Mouse (Mus musculus): ENCODE results near the gene Tm7sf3.
A peak's percentile ranks its signal among the peaks of the same experiment; 100 is the strongest.

Tm7sf3 gene

DNA sequence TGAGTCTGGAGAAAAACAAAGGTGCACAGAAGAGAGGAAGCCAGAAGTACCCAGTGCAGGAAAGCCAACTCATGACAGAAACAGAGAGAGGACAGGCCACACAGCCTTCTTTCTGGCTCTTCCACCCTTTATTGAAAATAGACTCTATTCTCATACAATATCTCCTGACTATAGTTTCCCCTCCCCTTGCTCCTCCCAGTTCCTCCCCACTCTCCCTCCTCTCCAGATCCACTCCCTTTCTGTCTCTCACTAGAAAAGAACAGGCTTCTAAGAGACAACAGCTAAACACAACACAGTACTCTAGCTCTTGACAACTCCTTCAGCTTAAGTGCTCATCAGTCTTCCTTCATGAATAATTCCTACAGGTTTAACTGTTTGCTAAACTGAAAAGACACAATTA lies 26.0 kb upstream of the Tm7sf3 start:
- DNase-seq (ENCODE audit: low read depth, low spot score), result no peak
- H3K36me3 ChIP-seq (ENCODE audit: control insufficient read depth, insufficient read depth, low read length, poor library complexity, severe bottlenecking), result no peaks in the 10 kb centered on the region
- H3K27me3 ChIP-seq (ENCODE audit: control insufficient read depth, insufficient read depth, low read length, poor library complexity, severe bottlenecking), result no peaks in the 10 kb centered on the region

DNA sequence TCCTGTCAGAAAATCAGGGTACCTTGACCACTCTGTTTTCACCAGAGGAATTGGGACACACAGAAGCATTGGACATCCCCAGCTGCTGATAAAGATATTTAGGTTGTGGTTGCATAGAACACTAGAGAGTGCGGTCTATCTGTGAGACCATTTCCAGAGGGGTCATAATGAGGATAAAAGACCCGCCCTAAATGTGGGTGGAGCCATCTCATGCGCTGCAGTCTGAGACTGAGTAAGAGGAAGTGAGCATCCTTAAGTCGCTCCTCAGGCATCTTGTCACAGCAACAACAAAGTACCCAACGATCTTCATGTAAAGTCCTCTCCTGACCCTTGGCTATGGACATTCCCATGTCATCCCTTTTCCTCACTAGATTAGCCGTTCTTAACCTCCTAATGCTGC lies 24.2 kb upstream of the Tm7sf3 start:
- Histone ChIP-seq H3K36me3 (ENCODE audit: control insufficient read depth, insufficient read depth, low read length, poor library complexity, severe bottlenecking) (no peaks in the 10 kb centered on the region), H3K27me3 (ENCODE audit: control insufficient read depth, insufficient read depth, low read length, poor library complexity, severe bottlenecking) (no peaks in the 10 kb centered on the region)

DNA sequence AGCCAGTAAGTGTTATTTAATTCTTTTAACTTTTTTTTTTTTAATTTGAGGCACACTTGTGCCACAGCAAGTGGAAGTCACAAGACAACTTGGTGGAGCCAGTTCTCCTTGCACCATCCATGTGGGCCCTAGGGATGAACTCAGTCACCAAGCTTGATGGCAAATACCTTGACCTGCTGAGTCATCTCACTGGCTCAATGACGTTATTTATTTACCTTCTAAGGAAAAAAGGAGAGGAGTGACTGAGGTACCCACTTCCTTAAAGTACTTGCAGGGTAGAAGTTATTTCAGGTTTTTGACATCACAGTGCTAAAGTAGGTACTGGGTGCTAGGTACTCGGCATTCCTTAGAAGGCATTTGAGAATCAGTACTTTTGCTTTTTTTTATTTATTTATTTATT lies 22.8 kb upstream of the Tm7sf3 start:
- no peak for DNase-seq (ENCODE audit: low read depth, low spot score)
- H3K27me3 ChIP-seq (ENCODE audit: control insufficient read depth, insufficient read depth, low read length, poor library complexity, severe bottlenecking), result no peaks in the 10 kb centered on the region

More for the DNA sequence above, 24.2 kb upstream of the Tm7sf3 start:
- no peak for DNase-seq (ENCODE audit: low read depth, low spot score)

DNA sequence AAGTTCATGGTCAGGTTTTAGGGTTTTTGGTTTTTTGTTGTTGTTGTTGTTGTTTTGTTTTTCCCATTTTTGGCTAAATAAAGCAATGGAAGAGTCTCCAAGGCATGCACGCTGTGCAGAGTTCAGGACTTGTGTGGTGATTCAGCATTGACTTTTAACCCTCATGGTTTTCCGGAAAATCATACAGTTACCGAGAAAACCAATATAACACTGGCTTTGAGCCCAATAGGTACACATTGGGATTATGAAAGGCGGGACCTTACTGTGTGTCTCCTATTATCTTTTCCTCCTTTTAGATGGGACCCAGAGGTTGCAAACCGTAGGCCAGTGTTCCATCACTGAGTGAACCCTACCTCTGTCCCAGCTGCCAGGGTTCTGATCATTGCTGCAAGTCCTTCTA lies 22.3 kb upstream of the Tm7sf3 start:
- no peaks in the 10 kb centered on the region for H3K27me3 ChIP-seq (ENCODE audit: control insufficient read depth, insufficient read depth, low read length, poor library complexity, severe bottlenecking)
- DNase-seq (ENCODE audit: low read depth, low spot score), result no peak
- no peaks in the 10 kb centered on the region for H3K36me3 ChIP-seq (ENCODE audit: control insufficient read depth, insufficient read depth, low read length, poor library complexity, severe bottlenecking)

More for the DNA sequence above, 22.8 kb upstream of the Tm7sf3 start:
- no peaks in the 10 kb centered on the region for H3K36me3 ChIP-seq (ENCODE audit: control insufficient read depth, insufficient read depth, low read length, poor library complexity, severe bottlenecking)

DNA sequence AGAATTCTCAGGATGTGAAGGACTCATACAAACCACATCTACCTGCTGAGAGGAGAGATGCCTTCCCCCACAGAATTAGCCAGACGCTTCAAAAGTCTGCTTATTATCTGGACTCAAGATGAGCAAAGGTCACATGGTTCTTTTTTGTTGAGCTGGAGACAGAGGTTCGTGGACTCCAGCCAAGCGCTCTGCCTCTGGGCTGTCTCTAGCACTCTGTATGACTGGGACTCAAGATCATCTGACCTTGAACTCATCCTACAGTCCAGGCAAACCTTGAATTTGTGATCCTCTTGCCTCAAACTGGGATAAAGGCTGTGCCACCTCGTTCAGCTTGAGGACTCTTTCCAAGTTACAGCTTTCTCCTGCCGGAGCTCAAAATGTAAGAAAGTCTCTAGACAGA lies 21.5 kb upstream of the Tm7sf3 start:
- DNase-seq (ENCODE audit: low read depth, low spot score), result no peak
- no peaks in the 10 kb centered on the region for H3K36me3 ChIP-seq (ENCODE audit: control insufficient read depth, insufficient read depth, low read length, poor library complexity, severe bottlenecking)
- no peaks in the 10 kb centered on the region for H3K27me3 ChIP-seq (ENCODE audit: control insufficient read depth, insufficient read depth, low read length, poor library complexity, severe bottlenecking)

DNA sequence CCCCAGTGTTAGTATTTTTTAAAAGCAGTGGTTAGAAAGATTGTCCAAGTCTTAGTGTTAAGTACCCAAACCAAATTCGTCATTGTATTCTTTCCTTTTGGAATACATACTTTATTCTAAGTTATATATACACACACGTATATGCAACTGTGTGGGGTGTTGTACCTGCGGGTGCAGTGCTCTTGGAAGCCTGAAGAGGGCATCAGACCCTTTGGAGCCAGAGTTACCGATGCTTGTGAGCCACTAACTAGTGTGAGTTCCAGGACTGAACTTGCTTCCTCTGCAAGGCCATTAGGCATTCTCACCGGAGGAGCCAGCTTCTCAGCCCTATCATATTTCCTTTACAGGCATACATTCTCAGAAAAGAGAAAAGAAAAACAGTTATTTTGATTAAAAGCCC lies 20.1 kb upstream of the Tm7sf3 start:
- peak; percentile 66 for DNase-seq (ENCODE audit: low read depth, low spot score)
- H3K27me3 ChIP-seq (ENCODE audit: control insufficient read depth, insufficient read depth, low read length, poor library complexity, severe bottlenecking), result no peaks in the 10 kb centered on the region
- H3K36me3 ChIP-seq (ENCODE audit: control insufficient read depth, insufficient read depth, low read length, poor library complexity, severe bottlenecking), result no peaks in the 10 kb centered on the region

DNA sequence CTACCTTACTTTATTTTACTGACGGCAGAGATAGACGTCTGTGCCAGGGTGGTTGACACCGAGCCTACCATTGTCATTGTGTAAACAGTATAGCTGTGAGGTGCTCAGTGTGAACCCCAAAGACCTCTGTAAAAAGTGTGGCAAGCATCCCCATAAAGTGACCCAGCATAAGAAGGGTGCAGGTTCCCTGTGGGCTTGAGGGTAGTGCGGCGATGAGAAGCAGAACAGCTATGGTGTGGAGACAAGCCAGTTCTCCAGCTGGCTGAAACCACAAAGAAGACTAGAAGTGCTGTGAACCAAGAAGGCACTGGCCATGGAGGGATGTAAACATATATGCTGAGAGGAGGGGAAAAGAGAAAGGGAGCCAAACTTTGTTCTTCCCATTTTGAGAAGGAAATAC lies 19.0 kb upstream of the Tm7sf3 start:
- DNase-seq (ENCODE audit: low read depth, low spot score), result no peak
- H3K36me3 ChIP-seq (ENCODE audit: control insufficient read depth, insufficient read depth, low read length, poor library complexity, severe bottlenecking), result no peaks in the 10 kb centered on the region
- no peaks in the 10 kb centered on the region for H3K27me3 ChIP-seq (ENCODE audit: control insufficient read depth, insufficient read depth, low read length, poor library complexity, severe bottlenecking)

DNA sequence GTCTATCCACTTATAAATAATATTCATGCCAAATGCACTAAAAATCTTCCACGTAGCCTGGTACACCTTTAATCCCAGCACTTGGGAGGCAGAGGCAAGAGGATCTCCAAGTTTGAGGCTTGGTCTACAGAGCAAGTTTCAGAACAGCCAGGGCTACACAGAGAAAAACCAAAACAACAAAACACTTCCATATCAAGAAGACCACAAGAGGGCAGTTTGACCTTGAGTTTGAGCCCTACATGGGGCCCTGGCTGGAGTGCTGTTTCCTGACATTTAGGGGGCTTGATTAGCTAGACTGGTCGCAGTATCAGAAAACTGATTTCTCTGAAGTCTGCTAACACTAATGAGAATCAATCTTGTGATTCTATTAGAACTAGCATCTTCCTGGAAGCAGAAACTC lies 18.0 kb upstream of the Tm7sf3 start:
- H3K27me3 ChIP-seq (ENCODE audit: control insufficient read depth, insufficient read depth, low read length, poor library complexity, severe bottlenecking), result no peaks in the 10 kb centered on the region
- H3K36me3 ChIP-seq (ENCODE audit: control insufficient read depth, insufficient read depth, low read length, poor library complexity, severe bottlenecking), result no peaks in the 10 kb centered on the region
- peak; percentile 47 for DNase-seq (ENCODE audit: low read depth, low spot score)

DNA sequence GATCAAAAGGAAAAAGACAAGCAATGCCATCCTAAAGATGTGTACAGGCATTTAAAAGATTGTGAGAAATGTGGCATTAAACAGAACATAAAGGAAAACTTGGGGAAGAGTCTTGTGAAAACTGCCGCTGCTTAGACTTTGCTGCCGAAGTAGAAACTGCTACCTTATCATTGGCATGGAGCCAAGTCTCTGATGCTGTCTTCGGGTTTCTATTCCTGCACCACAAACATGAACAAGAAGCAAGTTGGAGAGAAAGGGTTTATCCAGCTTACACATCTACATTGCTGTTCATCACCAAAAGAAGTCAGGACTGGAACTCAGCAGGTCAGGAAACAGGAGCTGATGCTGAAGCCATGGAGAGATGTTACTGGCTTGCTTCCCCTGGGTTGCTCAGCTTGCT lies 10.6 kb upstream of the Tm7sf3 start:
- Histone ChIP-seq H3K36me3 (ENCODE audit: control insufficient read depth, insufficient read depth, low read length, poor library complexity, severe bottlenecking) (peaks cover 2% of the 10 kb centered on the region; the same call in 1 of the 2 replicates), H3K27me3 (ENCODE audit: control insufficient read depth, insufficient read depth, low read length, poor library complexity, severe bottlenecking) (no peaks in the 10 kb centered on the region)
- DNase-seq (ENCODE audit: low read depth, low spot score), result no peak

DNA sequence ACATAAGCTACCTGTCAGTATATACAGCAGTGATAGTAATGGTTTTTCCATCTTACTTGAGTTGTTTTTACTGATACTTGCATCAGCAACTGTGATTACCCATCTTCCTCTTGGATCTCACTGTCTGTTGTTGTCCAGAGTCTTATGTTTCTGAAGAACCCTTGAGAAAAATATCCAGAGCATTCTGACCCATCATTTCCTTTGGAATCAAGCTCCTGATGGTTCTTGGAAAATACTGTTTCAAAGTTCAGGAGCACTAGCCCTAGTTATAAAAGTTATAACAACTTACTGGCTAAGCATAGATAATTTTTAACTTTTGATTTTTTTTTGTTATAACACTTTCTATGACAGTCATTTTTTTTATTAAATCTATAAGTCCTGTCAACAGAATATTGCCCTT lies 8.8 kb upstream of the Tm7sf3 start:
- no peak for DNase-seq (ENCODE audit: low read depth, low spot score)
- no peaks in the 10 kb centered on the region for H3K27me3 ChIP-seq (ENCODE audit: control insufficient read depth, insufficient read depth, low read length, poor library complexity, severe bottlenecking)
- peaks cover 2% of the 10 kb centered on the region; the same call in 1 of the 2 replicates for H3K36me3 ChIP-seq (ENCODE audit: control insufficient read depth, insufficient read depth, low read length, poor library complexity, severe bottlenecking)

DNA sequence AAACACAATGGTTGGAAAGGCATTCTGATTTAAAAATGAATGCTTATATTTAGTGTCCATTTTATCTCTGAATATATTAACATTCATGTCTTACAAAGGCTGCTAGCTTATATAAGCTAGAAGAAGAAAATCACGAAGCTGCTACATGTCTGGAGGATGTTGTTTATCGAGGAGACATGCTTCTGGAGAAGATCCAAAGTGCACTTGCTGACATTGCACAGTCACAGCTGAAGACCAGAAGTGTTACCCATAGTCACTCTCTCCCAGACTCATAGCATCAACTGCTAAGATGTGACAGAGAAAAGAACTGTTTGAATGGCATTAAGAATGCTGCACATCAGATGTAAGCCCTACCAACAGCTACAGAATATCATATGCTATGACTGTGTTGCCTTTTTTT lies 7.4 kb upstream of the Tm7sf3 start:
- Histone ChIP-seq H3K27me3 (ENCODE audit: control insufficient read depth, insufficient read depth, low read length, poor library complexity, severe bottlenecking) (no peaks in the 10 kb centered on the region), H3K36me3 (ENCODE audit: control insufficient read depth, insufficient read depth, low read length, poor library complexity, severe bottlenecking) (peaks cover 2% of the 10 kb centered on the region; the same call in 1 of the 2 replicates)
- no peak for DNase-seq (ENCODE audit: low read depth, low spot score)

DNA sequence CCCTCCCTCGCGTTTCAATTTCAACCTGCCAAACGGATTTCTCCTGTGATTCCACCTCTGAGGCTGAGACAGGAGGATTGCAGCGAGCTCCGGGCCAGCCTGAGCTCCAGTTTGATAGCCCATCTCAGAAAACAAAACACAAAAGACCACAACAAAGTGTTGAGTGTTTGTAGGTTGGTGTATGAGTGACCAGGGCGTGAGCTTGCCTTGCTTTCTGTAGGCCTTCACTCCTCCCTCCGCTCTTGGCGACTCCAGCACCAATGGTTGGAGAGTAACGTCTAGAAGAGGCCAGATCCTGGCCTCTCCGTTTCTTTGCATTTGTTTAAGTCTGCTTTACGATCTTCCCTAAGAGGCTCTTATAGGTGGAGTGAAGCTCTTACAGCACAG lies 553 bp upstream of the Tm7sf3 start:
- H3K36me3 ChIP-seq (ENCODE audit: control insufficient read depth, insufficient read depth, low read length, poor library complexity, severe bottlenecking), result no peaks in the 10 kb centered on the region
- DNase-seq (ENCODE audit: low read depth, low spot score), result peak; percentile 10
- no peaks in the 10 kb centered on the region for H3K27me3 ChIP-seq (ENCODE audit: control insufficient read depth, insufficient read depth, low read length, poor library complexity, severe bottlenecking)

DNA sequence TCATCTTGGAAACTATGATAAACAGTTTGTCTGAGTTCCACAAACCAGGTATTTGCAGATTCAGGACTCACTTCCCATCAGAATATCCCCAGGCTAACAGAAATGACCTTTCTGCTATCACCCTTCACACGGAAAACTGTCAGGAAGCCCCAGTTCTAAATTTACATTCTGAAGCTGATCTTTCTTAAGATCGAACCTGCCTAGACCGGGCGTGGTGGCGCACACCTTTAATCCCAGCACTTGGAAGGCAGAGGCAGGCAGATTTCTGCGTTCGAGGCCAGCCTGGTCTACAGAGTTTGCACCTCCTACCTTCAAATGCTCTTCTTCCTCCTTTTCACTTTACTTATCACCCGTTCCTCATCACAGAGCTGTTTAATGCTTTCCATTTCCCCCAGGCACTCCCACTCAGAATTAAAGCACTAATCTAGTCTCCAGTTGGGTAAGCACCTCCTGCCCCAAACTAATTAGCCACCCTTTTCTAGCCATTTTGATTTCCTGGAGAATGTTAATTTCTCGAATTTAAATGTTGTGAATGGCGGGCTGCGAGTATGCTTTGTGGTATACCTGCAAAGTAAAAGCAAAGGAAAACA lies 908 bp downstream of the Tm7sf3 start:
- no peaks in the 10 kb centered on the region for H3K27me3 ChIP-seq (ENCODE audit: control insufficient read depth, insufficient read depth, low read length, poor library complexity, severe bottlenecking)
- DNase-seq (ENCODE audit: low read depth, low spot score), result no peak
- no peaks in the 10 kb centered on the region for H3K36me3 ChIP-seq (ENCODE audit: control insufficient read depth, insufficient read depth, low read length, poor library complexity, severe bottlenecking)

DNA sequence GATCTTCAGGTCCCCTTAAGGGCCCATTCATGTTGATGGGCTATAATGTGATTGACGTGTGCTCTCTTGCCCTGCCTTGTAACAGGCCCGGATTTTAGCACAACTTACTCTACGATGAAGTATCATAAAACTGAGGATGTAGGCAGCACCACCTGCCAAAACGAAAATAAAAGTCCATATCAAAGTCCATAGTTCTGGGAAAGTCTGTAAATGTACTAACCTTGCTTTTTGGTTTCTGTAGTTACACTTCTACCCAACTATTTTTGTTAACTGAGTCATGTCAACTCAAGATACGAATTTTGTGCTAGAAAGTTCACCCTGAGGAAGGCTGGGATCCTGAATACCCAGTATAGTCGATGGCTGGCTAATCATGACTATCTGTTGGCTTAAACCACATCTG lies 1.6 kb downstream of the Tm7sf3 start:
- H3K27me3 ChIP-seq (ENCODE audit: control insufficient read depth, insufficient read depth, low read length, poor library complexity, severe bottlenecking), result no peaks in the 10 kb centered on the region
- no peak for DNase-seq (ENCODE audit: low read depth, low spot score)
- no peaks in the 10 kb centered on the region for H3K36me3 ChIP-seq (ENCODE audit: control insufficient read depth, insufficient read depth, low read length, poor library complexity, severe bottlenecking)

DNA sequence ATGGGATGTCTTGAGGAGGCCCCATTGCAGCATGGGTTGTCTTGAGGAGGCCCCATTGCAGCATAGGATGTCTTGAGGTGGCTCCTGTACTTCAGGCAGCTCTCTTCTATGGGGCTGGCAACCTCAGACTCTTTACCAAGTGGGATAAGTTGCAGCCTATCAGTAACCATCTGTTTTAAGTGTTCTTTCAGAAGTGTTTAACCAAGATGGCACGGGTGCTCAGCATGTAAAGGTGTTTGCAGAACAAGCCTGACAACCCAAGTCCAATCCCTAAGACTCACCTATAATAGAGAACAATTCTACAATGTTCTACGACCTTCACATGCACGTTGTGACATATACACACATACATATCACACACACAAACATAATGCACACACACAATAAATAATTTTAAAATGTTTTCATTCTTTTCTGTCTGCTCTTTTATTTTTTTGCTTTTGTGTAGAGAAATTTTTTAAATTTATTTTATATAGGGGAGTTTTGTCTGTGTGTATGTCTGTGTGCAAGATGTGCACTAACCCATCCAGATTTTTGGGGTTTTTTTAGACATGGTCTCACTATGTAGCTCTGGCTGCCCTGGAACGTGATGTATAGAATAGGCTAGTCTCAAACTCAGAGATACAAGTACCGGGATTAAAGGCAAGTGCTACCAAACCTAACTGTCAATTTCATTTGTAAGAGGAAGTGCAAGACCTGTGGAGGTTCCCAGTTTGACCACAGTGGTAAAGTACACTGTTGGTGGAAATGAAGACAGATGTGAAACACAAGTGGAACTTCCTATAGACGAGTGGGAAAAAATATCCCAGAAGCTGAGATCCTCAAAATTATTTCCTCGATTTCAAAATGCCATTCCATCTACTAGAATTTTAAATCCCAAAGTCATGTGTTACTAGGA lies 2.3 kb downstream of the Tm7sf3 start:
- peak; percentile 9 for DNase-seq (ENCODE audit: low read depth, low spot score)
- H3K36me3 ChIP-seq (ENCODE audit: control insufficient read depth, insufficient read depth, low read length, poor library complexity, severe bottlenecking), result no peaks in the 10 kb centered on the region
- no peaks in the 10 kb centered on the region for H3K27me3 ChIP-seq (ENCODE audit: control insufficient read depth, insufficient read depth, low read length, poor library complexity, severe bottlenecking)

All from splenic B cell, adult 2 months (primary cell).